Mouse (Mus musculus): ENCODE data around the gene Ptprd.

- no peak for TF ChIP-seq POLR2A (IDR thresholded peaks at IDR 0.05; ENCODE audit: borderline replicate concordance, extremely low read depth, insufficient read depth, insufficient read length, poor library complexity, severe bottlenecking)
- no peak for TF ChIP-seq CTCF (IDR thresholded peaks at IDR 0.05; ENCODE audit: borderline replicate concordance, extremely low read depth, insufficient read depth, insufficient read length)
Measured at GRCm38 (mm10) chr4:77327198-77327597, 884.6 kb downstream of the Ptprd start.
